ENCODE assay signal across 16 mouse cellular contexts in the genomic region with DNA sequence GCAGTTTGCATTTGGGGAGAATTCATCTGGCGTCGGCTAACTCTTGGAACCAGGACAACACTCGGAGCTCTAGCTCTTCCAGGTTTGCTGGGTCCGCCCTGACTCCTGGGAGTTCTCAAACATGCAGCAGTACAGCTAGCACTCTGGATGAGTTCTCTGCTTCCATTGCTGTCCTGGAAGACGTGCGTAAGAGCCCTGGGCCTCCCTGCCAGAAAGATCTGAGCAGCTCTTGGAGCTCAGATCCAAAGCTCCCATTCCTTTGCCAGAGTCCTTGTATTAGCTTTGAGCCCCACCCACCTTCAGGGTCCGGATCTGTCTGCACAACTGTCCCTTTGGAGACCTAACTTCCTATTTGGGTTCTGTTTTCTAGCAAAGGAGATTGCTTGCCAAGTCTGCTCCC. TPM values are rescaled to one million over a fixed set of nuclear protein-coding genes. Genes with fewer than 3 reads are reported as not detected.
DNase-seq lines count a peak whose midpoint lies in the region; ATAC-seq and TF ChIP-seq lines count a peak whose summit lies in the region.
"Had no signal": no experiment of that assay in that cellular context is flagged by ENCODE, and none has a peak within 500 bp of the region (broad histone marks: within the 10 kb centered on the region; RNA-seq: fewer than 3 reads in every experiment).

No protein-coding gene starts in this region.

- intact Hi-C loops in heart, postnatal 14 days (cut with DNase I), result no loop called here
- intact Hi-C loops in left cerebral cortex, postnatal 10 days (cut with DNase I), result no loop called here

- DNase-seq in gastrocnemius, postnatal 10 days, result peak; percentile 65
- DNase-seq in heart, postnatal 14 days, result peak; percentile 60 to 63
- DNase-seq in stomach, postnatal 0 days (ENCODE audit: low spot score), result peak; percentile 27
- DNase-seq in left cerebral cortex, postnatal 10 days (ENCODE audit: extremely low spot score in 1 of 2, low spot score in 2 of 2), result no peak
- DNase-seq in cerebellum, adult 2 months, result no peak
- DNase-seq in layer of hippocampus, postnatal 10 days (ENCODE audit: low spot score in 2 of 2), result no peak
- DNase-seq: cerebellum, adult 9-11 months; layer of hippocampus, adult 9-11 months; liver, postnatal 0 days had no signal

- H3K9me3 ChIP-seq in intestine, embryonic 15.5 days, result no peaks in the 10 kb centered on the region
- H3K9me3 ChIP-seq in intestine, postnatal 0 days (ENCODE audit: control insufficient read depth), result no peaks in the 10 kb centered on the region
- H3K9me3 ChIP-seq in stomach, postnatal 0 days (ENCODE audit: control insufficient read depth, low read length), result no peaks in the 10 kb centered on the region
- H3K9me3 ChIP-seq: hindbrain, embryonic 12.5 days; kidney, embryonic 15.5 days had no signal

- TF ChIP-seq EP300 in stomach, postnatal 0 days (optimal IDR thresholded peaks at IDR 0.05), result no peak

- H3K27ac ChIP-seq in intestine, embryonic 15.5 days, result no peak overlapping the region
- H3K27ac ChIP-seq in intestine, postnatal 0 days (ENCODE audit: low read depth, low read length), result no peak overlapping the region
- no peak overlapping the region; the same call in 1 of the 2 replicates for H3K27ac ChIP-seq in stomach, postnatal 0 days (replicated peaks)
- no peak overlapping the region for H3K27ac ChIP-seq in cerebellum, adult 2 months (ENCODE audit: insufficient read depth, low read length)
- H3K27ac ChIP-seq: hindbrain, embryonic 12.5 days; kidney, embryonic 15.5 days had no signal

- WGBS in intestine, embryonic 15.5 days, result 59% methylated on average over 7 of the region's 7 CpGs
- whole genome bisulfite sequencing in intestine, postnatal 0 days, result 69% methylated on average over 7 of the region's 7 CpGs
- 40% methylated on average over 7 of the region's 7 CpGs for WGBS in stomach, postnatal 0 days
- 48% methylated on average over 7 of the region's 7 CpGs for WGBS in cerebellum, adult 2 months

- no peaks in the 10 kb centered on the region for H3K27me3 ChIP-seq in intestine, embryonic 15.5 days (replicated peaks)
- H3K27me3 ChIP-seq in intestine, postnatal 0 days (replicated peaks; ENCODE audit: control insufficient read depth, insufficient read depth, low read length), result no peaks in the 10 kb centered on the region
- no peaks in the 10 kb centered on the region for H3K27me3 ChIP-seq in stomach, postnatal 0 days (ENCODE audit: control insufficient read depth, insufficient read depth, low read length)
- H3K27me3 ChIP-seq in cerebellum, adult 2 months (ENCODE audit: control insufficient read depth, insufficient read depth, low read length), result no peaks in the 10 kb centered on the region
- H3K27me3 ChIP-seq: hindbrain, embryonic 12.5 days had no signal

- no peak for TF ChIP-seq CTCF in intestine, postnatal 0 days (IDR thresholded peaks at IDR 0.05; ENCODE audit: low read depth)
- no peak for TF ChIP-seq CTCF in stomach, postnatal 0 days (IDR thresholded peaks at IDR 0.05; ENCODE audit: low read depth)
- TF ChIP-seq CTCF in cerebellum, adult 2 months (IDR thresholded peaks at IDR 0.05; ENCODE audit: borderline replicate concordance, insufficient read depth, low read depth, low read length), result no peak

- H3K4me1 ChIP-seq in intestine, embryonic 15.5 days (replicated peaks), result 0 out of 2 replicates have a peak, but pooled peaks cover 2% of the 10 kb centered on the region
- H3K4me1 ChIP-seq in intestine, postnatal 0 days (replicated peaks; ENCODE audit: control insufficient read depth, insufficient read depth, low read length), result no peaks in the 10 kb centered on the region
- no peaks in the 10 kb centered on the region for H3K4me1 ChIP-seq in stomach, postnatal 0 days (replicated peaks; ENCODE audit: control insufficient read depth, insufficient read depth)
- no peaks in the 10 kb centered on the region for H3K4me1 ChIP-seq in cerebellum, adult 2 months (ENCODE audit: control insufficient read depth, insufficient read depth, low read length)
- H3K4me1 ChIP-seq: hindbrain, embryonic 12.5 days had no signal

- peak; percentile 34 for ATAC-seq in intestine, embryonic 15.5 days
- no peak for ATAC-seq in intestine, postnatal 0 days
- peak; percentile 51; the same call in 1 of the 2 replicates for ATAC-seq in stomach, postnatal 0 days (ENCODE audit: low FRiP score, low TSS enrichment)
- ATAC-seq: forebrain, embryonic 14.5 days; liver, postnatal 0 days; midbrain, embryonic 16.5 days had no signal

- no peaks in the 10 kb centered on the region for H3K36me3 ChIP-seq in intestine, embryonic 15.5 days
- H3K36me3 ChIP-seq in intestine, postnatal 0 days (ENCODE audit: control insufficient read depth, insufficient read depth), result no peaks in the 10 kb centered on the region
- H3K36me3 ChIP-seq in stomach, postnatal 0 days (ENCODE audit: control insufficient read depth, insufficient read depth, low read length), result no peaks in the 10 kb centered on the region
- H3K36me3 ChIP-seq: hindbrain, embryonic 12.5 days; kidney, embryonic 15.5 days had no signal

- no peak overlapping the region for H3K4me2 ChIP-seq in intestine, embryonic 15.5 days (replicated peaks)
- H3K4me2 ChIP-seq in intestine, postnatal 0 days (replicated peaks; ENCODE audit: low read depth), result no peak overlapping the region
- H3K4me2 ChIP-seq in stomach, postnatal 0 days (replicated peaks; ENCODE audit: low read depth), result no peak overlapping the region
- H3K4me2 ChIP-seq: hindbrain, embryonic 12.5 days; kidney, embryonic 15.5 days had no signal

- H3K9ac ChIP-seq in intestine, embryonic 15.5 days, result no peak overlapping the region
- no peak overlapping the region for H3K9ac ChIP-seq in intestine, postnatal 0 days (ENCODE audit: low read depth, low read length)
- H3K9ac ChIP-seq in stomach, postnatal 0 days (ENCODE audit: low read length), result no peak overlapping the region
- H3K9ac ChIP-seq: hindbrain, embryonic 12.5 days; kidney, embryonic 15.5 days; liver, postnatal 0 days had no signal

- H3K4me3 ChIP-seq in intestine, embryonic 15.5 days (replicated peaks), result no peak overlapping the region
- H3K4me3 ChIP-seq in intestine, postnatal 0 days (ENCODE audit: low read depth, low read length), result no peak overlapping the region
- H3K4me3 ChIP-seq in stomach, postnatal 0 days (ENCODE audit: low read depth, low read length), result no peak overlapping the region
- H3K4me3 ChIP-seq in cerebellum, adult 2 months (replicated peaks; ENCODE audit: insufficient read depth, low read depth, low read length), result no peak overlapping the region
- H3K4me3 ChIP-seq: hindbrain, embryonic 12.5 days; kidney, embryonic 15.5 days had no signal

- no peak for TF ChIP-seq POLR2A in cerebellum, adult 2 months (IDR thresholded peaks at IDR 0.05; ENCODE audit: borderline replicate concordance, insufficient read depth, low read length)

RNA-seq across cellular contexts. Expression of gene Spink2, which starts 29.8 kb away (rescaled TPM):
- 1.4 and 1.8 TPM in 2 replicates for polyA plus RNA-seq in intestine, embryonic 15.5 days (2015; fragmentation: Nextera tagmentation; extraction: Ambion mirVana)
- polyA plus RNA-seq in intestine, postnatal 0 days (2015; fragmentation: Nextera tagmentation; extraction: Ambion mirVana), result 1.3 and 1.4 TPM in 2 replicates
- total RNA-seq in gastrocnemius, postnatal 10 days (2021), result under 1 TPM; 0.81 to 0.96 TPM
- total RNA-seq in heart, postnatal 14 days (2021), result under 1 TPM in 1 of 2 experiments, not detected in 1; 0.37 TPM
- 1.8 and 2.3 TPM in 2 replicates for polyA plus RNA-seq in stomach, postnatal 0 days (2015; fragmentation: Nextera tagmentation; extraction: Ambion mirVana)
- total RNA-seq in left cerebral cortex, postnatal 10 days (2021), result not detected
- 0.21 TPM in 1 of 2 replicates, not detected in the other for polyA plus RNA-seq in cerebellum, adult 2 months (2012; rRNA removed)
- total RNA-seq in layer of hippocampus, postnatal 10 days (2021), result not detected
- total RNA-seq: left cerebral cortex, postnatal 36 days had no signal
- polyA plus RNA-seq: liver, postnatal 0 days had no signal

Comparison
In these comparisons a context has a peak if more than half of its experiments do, and no peak if none do; other contexts are left out.
1. DNase-seq: peak in gastrocnemius, postnatal 10 days (single experiment), heart, postnatal 14 days (2 of 2) and stomach, postnatal 0 days (single experiment); none in left cerebral cortex, postnatal 10 days (0 of 2), cerebellum, adult 2 months (0 of 2) and layer of hippocampus, postnatal 10 days (0 of 2).